In genomic region chr12:72592991-72593390, GRCm38 (mm10) we compare ENCODE assay signal across 47 mouse cellular contexts. TPM values are rescaled to one million over a fixed set of nuclear protein-coding genes. Genes with fewer than 3 reads are reported as not detected.
"Had no signal": no experiment of that assay in that cellular context is flagged by ENCODE, and none has a peak within 500 bp of the region (broad histone marks: within the 10 kb centered on the region; RNA-seq: fewer than 3 reads in every experiment).

No protein-coding gene starts in this region.

- H3K4me3 ChIP-seq: left cerebral cortex, adult 2 months; limb, embryonic 10.5 days; limb, embryonic 12.5 days; limb, embryonic 13.5 days; limb, embryonic 15.5 days; liver, embryonic 13.5 days; liver, embryonic 15.5 days; lung, embryonic 15.5 days; megakaryocyte, embryonic 14.5 days; midbrain, embryonic 10.5 days; midbrain, embryonic 12.5 days; midbrain, embryonic 13.5 days; midbrain, embryonic 15.5 days; myocyte; neural tube, embryonic 12.5 days had no signal

- ATAC-seq: liver, postnatal 0 days; lung, postnatal 0 days; midbrain, embryonic 13.5 days; midbrain, embryonic 15.5 days; midbrain, embryonic 16.5 days had no signal

- H3K36me3 ChIP-seq: limb, embryonic 10.5 days; limb, embryonic 12.5 days; limb, embryonic 13.5 days; limb, embryonic 15.5 days; liver, embryonic 13.5 days; liver, embryonic 15.5 days; lung, embryonic 15.5 days; midbrain, embryonic 10.5 days; midbrain, embryonic 12.5 days; midbrain, embryonic 13.5 days; midbrain, embryonic 15.5 days; neural tube, embryonic 12.5 days had no signal

- H3K27me3 ChIP-seq: limb, embryonic 12.5 days; limb, embryonic 13.5 days; limb, embryonic 15.5 days; liver, embryonic 13.5 days; liver, embryonic 15.5 days; lung, embryonic 15.5 days; megakaryocyte, embryonic 14.5 days; midbrain, embryonic 12.5 days; midbrain, embryonic 13.5 days; midbrain, embryonic 15.5 days; neural tube, embryonic 12.5 days had no signal

- H3K27ac ChIP-seq: left cerebral cortex, adult 2 months; limb, embryonic 10.5 days; limb, embryonic 12.5 days; limb, embryonic 13.5 days; limb, embryonic 15.5 days; liver, embryonic 13.5 days; liver, embryonic 14.5 days; liver, embryonic 15.5 days; lung, embryonic 15.5 days; macrophage; midbrain, embryonic 10.5 days; midbrain, embryonic 12.5 days; midbrain, embryonic 13.5 days; midbrain, embryonic 15.5 days; neural tube, embryonic 12.5 days had no signal

- DNase-seq: left cerebral cortex, postnatal 4 days; liver; liver, embryonic 13.5 days; liver, postnatal 0 days; lung, adult 18-20 months; lung, adult 2 months; lung, embryonic 14.5 days; lung, postnatal 10 days; lung, postnatal 14 days; lung, postnatal 36 days; lung, postnatal 4 days; midbrain, embryonic 14.5 days had no signal

- H3K9ac ChIP-seq: limb, embryonic 12.5 days; limb, embryonic 13.5 days; limb, embryonic 15.5 days; liver, embryonic 13.5 days; liver, embryonic 14.5 days; liver, embryonic 15.5 days; liver, postnatal 0 days; lung, embryonic 14.5 days; lung, embryonic 15.5 days; midbrain, embryonic 12.5 days; midbrain, embryonic 13.5 days; midbrain, embryonic 15.5 days; neural tube, embryonic 12.5 days had no signal

- H3K4me2 ChIP-seq: limb, embryonic 12.5 days; limb, embryonic 13.5 days; limb, embryonic 15.5 days; liver, embryonic 11.5 days; liver, embryonic 13.5 days; liver, embryonic 15.5 days; lung, embryonic 14.5 days; lung, embryonic 15.5 days; midbrain, embryonic 11.5 days; midbrain, embryonic 12.5 days; midbrain, embryonic 13.5 days; midbrain, embryonic 15.5 days; neural tube, embryonic 12.5 days had no signal

- H3K4me1 ChIP-seq: limb, embryonic 10.5 days; limb, embryonic 12.5 days; limb, embryonic 13.5 days; limb, embryonic 15.5 days; liver, embryonic 13.5 days; liver, embryonic 15.5 days; lung, embryonic 15.5 days; midbrain, embryonic 10.5 days; midbrain, embryonic 12.5 days; midbrain, embryonic 13.5 days; midbrain, embryonic 15.5 days; neural tube, embryonic 12.5 days had no signal

- H3K9me3 ChIP-seq: limb, embryonic 10.5 days; limb, embryonic 12.5 days; limb, embryonic 13.5 days; limb, embryonic 15.5 days; liver, embryonic 13.5 days; liver, embryonic 15.5 days; lung, embryonic 15.5 days; midbrain, embryonic 10.5 days; midbrain, embryonic 12.5 days; midbrain, embryonic 13.5 days; midbrain, embryonic 15.5 days; neural tube, embryonic 12.5 days had no signal

RNA-seq across cellular contexts. Expression of gene Gm4756, which starts 56.5 kb away (rescaled TPM):
- total RNA-seq: left cerebral cortex, adult 2 months; left cerebral cortex, adult 8-10 months; left cerebral cortex, postnatal 10 days; left cerebral cortex, postnatal 14 days; left cerebral cortex, postnatal 25 days; left cerebral cortex, postnatal 36 days; left cerebral cortex, postnatal 4 days; megakaryocyte progenitor cell, adult 5-6 weeks; megakaryocyte, adult 5-6 weeks; megakaryocyte-erythroid progenitor cell, adult 5-6 weeks; midbrain, postnatal 0 days; monocyte, adult 5-6 weeks had no signal
- polyA plus RNA-seq: limb, embryonic 10.5 days; limb, embryonic 11.5 days; limb, embryonic 12.5 days; limb, embryonic 13.5 days; limb, embryonic 14.5 days; limb, embryonic 15.5 days; liver, embryonic 11.5 days; liver, embryonic 13.5 days; liver, embryonic 15.5 days; liver, embryonic 16.5 days; lung, embryonic 14.5 days; lung, embryonic 15.5 days; lung, embryonic 16.5 days; lung, postnatal 0 days; macrophage; midbrain, embryonic 10.5 days; midbrain, embryonic 11.5 days; midbrain, embryonic 12.5 days; midbrain, embryonic 13.5 days; midbrain, embryonic 14.5 days; midbrain, embryonic 15.5 days; midbrain, embryonic 16.5 days; midbrain, postnatal 0 days; myocyte; neural tube, embryonic 11.5 days; neural tube, embryonic 12.5 days had no signal
